ENCODE assay signal across 22 mouse cellular contexts in genomic region chr10:44323070-44323775, GRCm38 (mm10). TPM values are rescaled to one million over a fixed set of nuclear protein-coding genes. Genes with fewer than 3 reads are reported as not detected.
A peak's percentile ranks its signal among the peaks of the same experiment; 100 is the strongest.
DNase-seq lines count a peak whose midpoint lies in the region; ATAC-seq and TF ChIP-seq lines count a peak whose summit lies in the region.
"Had no signal": no experiment of that assay in that cellular context is flagged by ENCODE, and none has a peak within 500 bp of the region (broad histone marks: within the 10 kb centered on the region; RNA-seq: fewer than 3 reads in every experiment).

No protein-coding gene starts in this region.

- TF ChIP-seq RAD21 in CH12.LX (IDR thresholded peaks at IDR 0.05; ENCODE audit: low read depth, low read length): no peak

- no peak overlapping the region for H3K4me3 ChIP-seq in heart, postnatal 0 days (ENCODE audit: low read depth, low read length)
- H3K4me3 ChIP-seq in CH12.LX (replicated peaks in 1 of 3; ENCODE audit: low read depth in 2 of 3, low read length in 2 of 3, poor library complexity in 1 of 3) (no peak overlapping the region), myocyte (no peak overlapping the region)
- H3K4me3 ChIP-seq: hindbrain, embryonic 15.5 days; limb, embryonic 13.5 days; liver, embryonic 12.5 days; lung, embryonic 15.5 days; midbrain, embryonic 10.5 days; neural tube, embryonic 12.5 days; stomach, embryonic 15.5 days had no signal

- dilution Hi-C loops in CH12.LX (cut with MboI; ENCODE audit: extremely low pct_ligation_motif_present, extremely low pct_unique_long_range_greater_than_20kb, low sequenced_read_pairs): no loop called here

- H3K4me2 ChIP-seq in heart, postnatal 0 days (ENCODE audit: low read depth, low read length): no peak overlapping the region
- H3K4me2 ChIP-seq in CH12.LX (ENCODE audit: insufficient read depth, low read depth, poor library complexity, severe bottlenecking) (no peak overlapping the region), myocyte (ENCODE audit: low read depth) (peak overlapping the region; percentile 14)
- H3K4me2 ChIP-seq: hindbrain, embryonic 15.5 days; limb, embryonic 13.5 days; liver, embryonic 12.5 days; lung, embryonic 15.5 days; neural tube, embryonic 12.5 days; stomach, embryonic 15.5 days had no signal

- TF ChIP-seq CTCF in heart, postnatal 0 days (IDR thresholded peaks at IDR 0.05; ENCODE audit: low read depth): no peak
- TF ChIP-seq CTCF in CH12.LX (conservative IDR thresholded peaks at IDR 0.05 in 1 of 2, IDR thresholded peaks at IDR 0.05 in 1 of 2; ENCODE audit: low read depth in 2 of 2, low read length in 2 of 2): no peak

- TF ChIP-seq POLR2A in CH12.LX (IDR thresholded peaks at IDR 0.05; ENCODE audit: low read depth, low read length) (no peak), myocyte (IDR thresholded peaks at IDR 0.05; ENCODE audit: insufficient read length, low read depth) (no peak)

- peak overlapping the region; percentile 7; the same call in 1 of the 2 replicates for H3K27ac ChIP-seq in heart, postnatal 0 days (ENCODE audit: low read depth)
- H3K27ac ChIP-seq in CH12.LX (ENCODE audit: insufficient read depth, low read depth): no peak overlapping the region
- H3K27ac ChIP-seq: hindbrain, embryonic 15.5 days; limb, embryonic 13.5 days; liver, embryonic 12.5 days; lung, embryonic 15.5 days; midbrain, embryonic 10.5 days; neural tube, embryonic 12.5 days; stomach, embryonic 15.5 days had no signal

- H3K79me2 ChIP-seq in CH12.LX (replicated peaks; ENCODE audit: control insufficient read depth, extremely low read depth, insufficient read depth, poor library complexity, severe bottlenecking): no peaks in the 10 kb centered on the region; the same call in 1 of the 2 replicates
- no peaks in the 10 kb centered on the region for H3K79me2 ChIP-seq in myocyte (ENCODE audit: control insufficient read depth, insufficient read depth)

- in situ Hi-C loops in CH12.LX (cut with MboI; ENCODE audit: low pct_ligation_motif_present, low pct_unique_long_range_greater_than_20kb, low sequenced_read_pairs): no loop called here

- TF ChIP-seq EP300 in heart, postnatal 0 days (IDR thresholded peaks at IDR 0.05; ENCODE audit: low read depth): no peak
- peak; percentile 62; the same call in 1 of the 2 replicates for TF ChIP-seq EP300 in CH12.LX (IDR thresholded peaks at IDR 0.05; ENCODE audit: low read length)

- H3ac ChIP-seq in myocyte (ENCODE audit: control insufficient read depth, insufficient read length): no peak overlapping the region

- 0 out of 2 replicates have a peak, but pooled peaks cover 9% of the 10 kb centered on the region for H3K36me3 ChIP-seq in heart, postnatal 0 days (replicated peaks; ENCODE audit: control insufficient read depth, insufficient read depth, low read length)
- H3K36me3 ChIP-seq in CH12.LX (replicated peaks in 1 of 2; ENCODE audit: control insufficient read depth in 1 of 2, insufficient read depth in 1 of 2, low read length in 1 of 2): peaks cover 7 to 27% of the 10 kb centered on the region in 2 experiments
- peaks cover 12% of the 10 kb centered on the region for H3K36me3 ChIP-seq in myocyte (ENCODE audit: control insufficient read depth, insufficient read depth)
- H3K36me3 ChIP-seq: neural tube, embryonic 12.5 days had no signal

- intact Hi-C loops in heart, postnatal 25 days (cut with DNase I): loop anchor here (10.0 kb wide), 1 partner anchor 442 kb away; no protein-coding TSS in a partner anchor

- H3K4me1 ChIP-seq in heart, postnatal 0 days (ENCODE audit: control insufficient read depth, insufficient read depth): no peaks in the 10 kb centered on the region
- H3K4me1 ChIP-seq in CH12.LX (ENCODE audit: control insufficient read depth in 1 of 2, insufficient read depth in 2 of 2): peaks cover 10 to 70% of the 10 kb centered on the region in 2 experiments
- H3K4me1 ChIP-seq: lung, embryonic 15.5 days; neural tube, embryonic 12.5 days; stomach, embryonic 15.5 days had no signal

- H3K9me3 ChIP-seq in heart, postnatal 0 days (replicated peaks; ENCODE audit: control insufficient read depth, low read length): no peaks in the 10 kb centered on the region
- no peaks in the 10 kb centered on the region for H3K9me3 ChIP-seq in CH12.LX (replicated peaks; ENCODE audit: low read length)
- H3K9me3 ChIP-seq: hindbrain, embryonic 15.5 days; limb, embryonic 13.5 days; liver, embryonic 12.5 days; lung, embryonic 15.5 days; midbrain, embryonic 10.5 days; neural tube, embryonic 12.5 days; stomach, embryonic 15.5 days had no signal

- 76% methylated on average over 9 of the region's 9 CpGs for WGBS in heart, postnatal 0 days

- DNase-seq in heart, postnatal 0 days (ENCODE audit: low spot score): no peak
- no peak for DNase-seq in heart, postnatal 25 days (ENCODE audit: low spot score)
- peak; percentile 21 for DNase-seq in lung, postnatal 14 days
- DNase-seq in lung, adult 18-20 months: no peak
- DNase-seq in CH12.LX (ENCODE audit: extremely low read depth): no peak
- DNase-seq in ovary, postnatal 10 days (ENCODE audit: low spot score): no peak
- DNase-seq: cerebellum, adult 11-12 months; cerebellum, postnatal 10 days; forebrain, postnatal 0 days; gastrocnemius, postnatal 14 days; layer of hippocampus, postnatal 36 days; thymus, adult 18-20 months; thymus, postnatal 36 days had no signal

- H3K27me3 ChIP-seq in heart, postnatal 0 days (ENCODE audit: control insufficient read depth, insufficient read depth, low read length): no peaks in the 10 kb centered on the region
- H3K27me3 ChIP-seq in CH12.LX (replicated peaks): no peaks in the 10 kb centered on the region
- H3K27me3 ChIP-seq in myocyte (ENCODE audit: control insufficient read depth, insufficient read depth, insufficient read length): no peaks in the 10 kb centered on the region
- H3K27me3 ChIP-seq: hindbrain, embryonic 15.5 days; limb, embryonic 13.5 days; liver, embryonic 12.5 days; lung, embryonic 15.5 days; neural tube, embryonic 12.5 days; stomach, embryonic 15.5 days had no signal

- H3K9ac ChIP-seq in heart, postnatal 0 days (replicated peaks; ENCODE audit: low read depth, low read length): no peak overlapping the region
- H3K9ac ChIP-seq in CH12.LX (ENCODE audit: insufficient read depth, low read depth): no peak overlapping the region
- H3K9ac ChIP-seq: forebrain, postnatal 0 days; hindbrain, embryonic 15.5 days; limb, embryonic 13.5 days; liver, embryonic 12.5 days; lung, embryonic 15.5 days; neural tube, embryonic 12.5 days; stomach, embryonic 15.5 days had no signal

- no peak for ATAC-seq in heart, postnatal 0 days (ENCODE audit: insufficient read depth, low read depth)
- ATAC-seq: CD4-positive, CD25-positive, alpha-beta regulatory T cell, adult 4 months; forebrain, postnatal 0 days; liver, embryonic 12.5 days had no signal

TF ChIP-seq in CH12.LX, 34 proteins besides CTCF, POLR2A, EP300 and RAD21:
- peak; percentile 46; the same call in 1 of the 2 replicates for TF ChIP-seq JUN (IDR thresholded peaks at IDR 0.05; ENCODE audit: insufficient read depth, low read depth, low read length)
- no peak for TF ChIP-seq E2F4 (IDR thresholded peaks at IDR 0.05; ENCODE audit: insufficient replicate concordance, low read depth, low read length)
- no peak for TF ChIP-seq SIN3A (IDR thresholded peaks at IDR 0.05; ENCODE audit: low read length)
- no peak for TF ChIP-seq ZMIZ1 (IDR thresholded peaks at IDR 0.05; ENCODE audit: low read depth, low read length)
- TF ChIP-seq TCF12 (IDR thresholded peaks at IDR 0.05; ENCODE audit: low read depth, low read length): peak; percentile 52; the same call in 1 of the 2 replicates
- TF ChIP-seq ZKSCAN1 (IDR thresholded peaks at IDR 0.05; ENCODE audit: borderline replicate concordance, low read depth, low read length): no peak
- TF ChIP-seq PAX5 (IDR thresholded peaks at IDR 0.05; ENCODE audit: low read length): no peak
- TF ChIP-seq IRF4 (IDR thresholded peaks at IDR 0.05; ENCODE audit: low read depth, low read length): peak; percentile 53; the same call in 1 of the 2 replicates
- no peak for TF ChIP-seq MAZ (IDR thresholded peaks at IDR 0.05; ENCODE audit: low read depth, low read length)
- peak; percentile 43; the same call in 1 of the 2 replicates for TF ChIP-seq MAX (IDR thresholded peaks at IDR 0.05; ENCODE audit: low read length)
TF ChIP-seq in CH12.LX: peak in this region for 4.

TF ChIP-seq in myocyte, 11 proteins besides CTCF, POLR2A, EP300 and RAD21:
- TF ChIP-seq POLR2AphosphoS2 (IDR thresholded peaks at IDR 0.05; ENCODE audit: insufficient read length, low read depth) (no peak), USF1 (IDR thresholded peaks at IDR 0.05; ENCODE audit: low read depth) (no peak), TCF3 (IDR thresholded peaks at IDR 0.05; ENCODE audit: insufficient read length, low read depth) (no peak)
TF ChIP-seq in myocyte: peak in this region for 0.

RNA-seq across cellular contexts. Expression of gene Atg5, which starts 55.1 kb away (rescaled TPM):
- total RNA-seq in heart, postnatal 0 days (2014; rRNA removed; ENCODE audit: low replicate concordance): 18.0 and 20.0 TPM in 2 replicates
- 25.2 and 27.0 TPM in 2 replicates for polyA plus RNA-seq in heart, postnatal 0 days (2015; fragmentation: Nextera tagmentation; extraction: Ambion mirVana)
- 10 to 100 TPM; 14.9 to 15.4 TPM for total RNA-seq in heart, postnatal 25 days (2021)
- total RNA-seq in CH12.LX (2012; rRNA removed) (15.6 and 21.1 TPM in 2 replicates), CH12.LX (2014; rRNA removed) (47.5 and 52.9 TPM in 2 replicates)
- polyA plus RNA-seq in CH12.LX (2012; ENCODE audit: insufficient read length, low read depth) (30.0 and 34.7 TPM in 2 replicates), myocyte (2012; fragmentation: generic; extraction: Trizol) (12.7 TPM)
